Mouse (Mus musculus): ENCODE data around the gene Plin1.

Plin1 gene

DNA sequence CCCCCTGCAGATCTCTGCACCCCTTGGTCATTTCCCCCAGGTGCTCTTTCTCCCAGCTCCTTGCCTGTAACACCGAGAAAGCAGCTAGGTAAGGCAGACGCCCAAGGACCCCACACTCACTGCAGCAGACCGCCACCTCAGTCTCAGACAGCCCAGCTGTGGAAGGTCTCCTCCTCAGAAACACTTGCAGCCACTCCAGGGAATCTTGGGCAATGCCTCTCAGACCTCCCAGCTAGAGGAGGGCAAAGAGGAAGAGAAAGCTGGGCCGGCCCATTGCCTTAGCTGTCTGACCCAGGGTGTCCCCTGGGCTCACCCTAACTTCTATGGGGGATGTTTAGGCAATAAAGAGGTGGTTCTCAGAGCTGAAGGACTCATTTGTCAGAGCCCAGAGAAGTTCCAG is at the start of gene Plin1:
TSS of gene Plin1 (minus strand) at position 282 of the 400 bp plus-strand sequence.
- POLR2A ChIA-PET: interaction anchor here in 3 of 4 experiments (0.6 to 1.6 kb wide), 4 partner anchors 9 to 185 kb away, joined by 3 to 5 read pairs (median 4); partner anchors contain the start of gene Ticrr (in 1 of the 3)
- CTCF ChIA-PET: interaction anchor here (0.6 to 1.6 kb wide), 8 partner anchors 11 to 424 kb away, joined by 3 to 10 read pairs (median 4); no protein-coding TSS in a partner anchor

DNA sequence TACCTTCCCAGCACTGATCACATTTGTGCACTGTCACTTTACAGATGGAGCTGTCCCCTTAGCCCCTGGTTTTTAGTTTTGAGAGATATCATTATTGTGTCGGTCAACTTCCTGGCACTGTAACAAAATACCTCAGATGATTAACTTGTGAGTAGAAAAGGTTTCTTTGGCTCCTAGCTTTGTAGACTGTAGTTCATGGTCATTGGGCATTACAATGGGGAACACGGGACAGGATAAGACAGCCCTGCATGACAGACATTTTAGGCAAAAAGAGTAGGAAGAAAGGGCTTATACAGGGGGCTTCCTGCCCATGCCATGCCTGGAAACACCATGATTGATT is 49.8 kb upstream of the Plin1 start:
- ChIA-PET CTCF (interaction anchor here in 1 of 4 experiments (0.8 kb wide), 1 partner anchor 54 kb away, joined by 3 read pairs; no protein-coding TSS in a partner anchor), POLR2A (interaction anchor here in 1 of 4 experiments (0.8 kb wide), 1 partner anchor 9 kb away, joined by 3 read pairs; no protein-coding TSS in a partner anchor)

DNA sequence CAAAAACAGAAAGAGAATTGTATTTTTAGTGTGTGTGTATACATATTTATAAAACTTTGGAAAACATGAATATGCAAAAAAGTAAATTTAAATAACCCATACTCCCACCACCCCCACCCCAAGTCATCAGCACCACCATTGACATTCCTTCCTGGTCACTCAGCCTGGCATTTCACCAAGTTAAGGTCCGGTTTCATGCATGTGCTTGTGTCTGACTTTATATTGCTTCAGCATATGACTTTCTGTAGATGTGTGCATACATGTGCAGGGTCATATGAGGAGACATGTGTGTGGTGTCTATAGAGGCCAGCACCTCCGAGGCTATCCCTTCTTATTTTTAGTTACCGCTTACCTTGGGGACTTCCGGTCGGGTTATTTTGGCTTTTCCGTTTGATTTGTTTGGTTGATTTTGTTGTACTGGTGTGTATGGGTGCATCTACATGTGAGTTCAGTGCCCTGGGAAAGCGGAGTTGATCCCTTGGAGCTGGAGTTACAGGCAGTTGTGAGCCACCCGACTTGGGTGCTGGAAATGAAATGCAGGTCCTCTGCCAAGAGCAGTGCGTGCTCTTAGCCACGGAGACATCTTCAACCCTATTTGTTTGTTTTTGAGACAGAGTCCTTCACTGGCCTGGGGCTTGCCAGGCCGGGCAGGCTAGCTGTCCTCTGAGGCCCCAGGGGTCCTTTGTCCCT is 49.3 kb upstream of the Plin1 start:
- CTCF ChIA-PET: interaction anchor here (0.6 to 2.0 kb wide), 10 partner anchors 10 to 169 kb away, joined by 3 to 20 read pairs (median 4); partner anchors contain the start of gene Mesp1 (in 1 of the 4)
- POLR2A ChIA-PET: interaction anchor here in 2 of 4 experiments (0.8 to 1.1 kb wide), 2 partner anchors 10 kb away, joined by 3 read pairs; no protein-coding TSS in a partner anchor

DNA sequence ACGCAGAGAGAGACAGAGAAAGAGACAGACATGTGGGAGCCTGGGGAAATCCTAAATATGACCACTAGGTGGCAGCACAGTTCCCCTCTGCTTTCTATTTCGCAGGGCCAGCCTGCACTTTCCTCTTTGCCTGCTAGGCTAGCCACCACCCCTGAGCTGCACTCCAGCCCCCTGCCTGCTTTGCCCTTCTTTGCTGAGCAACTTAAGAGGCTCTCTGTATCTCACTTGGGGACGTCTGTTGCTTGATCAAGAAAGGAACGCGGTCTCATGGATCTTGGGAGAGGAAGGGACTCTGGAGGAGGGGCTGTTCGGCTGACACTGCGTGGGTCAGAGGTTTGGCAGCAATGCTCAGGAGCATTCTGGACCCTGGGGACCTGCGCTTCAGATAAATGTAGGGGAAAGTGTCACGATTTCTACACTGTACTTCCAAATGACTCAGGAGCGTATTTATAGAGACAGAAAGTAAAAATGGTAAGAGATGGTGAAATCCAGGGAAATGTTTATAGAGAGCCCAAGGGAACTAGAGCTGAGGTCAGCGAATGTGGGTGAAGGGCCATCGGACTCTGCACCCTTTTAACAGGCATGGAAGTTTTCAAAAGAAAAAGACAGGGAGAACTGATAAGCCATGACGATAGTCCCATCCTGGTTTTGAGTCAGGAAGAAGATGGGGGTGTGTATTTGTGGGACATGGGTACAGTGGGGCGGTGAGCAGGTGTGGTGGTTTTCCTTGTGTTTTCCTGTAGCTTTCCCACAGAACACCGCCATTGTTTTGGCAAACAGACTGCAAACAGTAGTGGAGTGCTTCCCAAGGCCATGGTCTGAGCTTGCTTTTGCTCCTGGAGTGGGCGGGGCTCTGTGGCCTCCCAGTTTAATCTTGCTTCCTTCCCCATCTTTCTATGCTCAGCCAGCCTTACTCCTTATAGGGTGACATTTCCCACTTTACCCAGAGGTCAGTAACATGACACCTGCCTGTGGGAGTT is 48.2 kb upstream of the Plin1 start:
- ChIA-PET CTCF (interaction anchor here (0.5 to 2.4 kb wide), 44 partner anchors 9 to 472 kb away, joined by 3 to 20 read pairs (median 4); partner anchors contain the start of genes Mesp1 (in 1 of the 4), Pex11a (in 1 of the 4) and Wdr93 (in 1 of the 4)), POLR2A (interaction anchor here in 3 of 4 experiments (0.5 to 1.1 kb wide), 7 partner anchors 9 to 223 kb away, joined by 3 to 5 read pairs (median 3); no protein-coding TSS in a partner anchor)

DNA sequence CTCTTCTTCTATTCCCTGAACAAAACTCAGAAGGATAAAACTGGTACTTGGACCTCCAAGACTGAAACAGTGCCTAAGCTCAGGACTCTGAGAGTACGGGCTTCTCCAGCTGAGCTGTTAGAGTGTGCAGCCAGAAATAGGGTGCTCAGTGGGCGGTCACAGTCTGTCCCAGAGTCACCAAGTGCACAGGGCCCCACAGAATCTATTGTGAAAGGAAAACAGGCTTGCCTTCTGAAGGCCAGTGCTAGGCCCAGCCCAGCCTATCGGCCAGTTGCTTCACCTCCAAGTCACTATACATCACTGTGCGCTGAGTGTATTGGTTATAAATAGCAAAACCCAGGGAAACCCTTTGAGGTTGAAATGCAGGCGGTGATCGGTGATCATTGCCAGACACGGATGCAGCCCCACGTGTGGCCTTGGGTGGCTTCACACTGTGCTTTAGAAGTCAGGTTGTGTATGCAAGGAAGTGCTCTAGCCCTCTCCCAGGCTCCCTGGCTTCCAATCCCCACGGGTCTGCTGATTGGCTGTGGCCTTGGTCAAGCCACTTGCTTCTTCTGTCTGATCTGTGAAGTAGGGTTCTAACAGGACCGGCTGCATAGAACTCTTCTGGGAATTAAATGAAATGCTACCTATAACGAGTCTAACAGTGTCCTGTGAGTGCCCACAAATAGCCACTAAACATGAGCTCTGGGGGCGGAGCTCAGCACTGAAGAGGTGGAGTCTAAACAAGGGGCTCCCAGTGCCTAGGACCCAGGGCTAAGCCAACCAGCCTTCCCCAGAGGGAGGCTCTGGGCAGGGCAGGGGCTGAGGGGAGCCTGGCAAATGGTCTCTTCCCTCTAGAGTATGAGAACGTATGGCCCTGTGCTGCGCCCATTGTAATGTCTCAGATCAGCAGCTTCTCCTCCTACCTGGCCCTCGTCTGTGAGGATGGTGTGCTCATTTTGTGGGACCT is 39.1 kb upstream of the Plin1 start:
- POLR2A ChIA-PET: interaction anchor here in 3 of 4 experiments (0.8 to 1.5 kb wide), 9 partner anchors 9 to 131 kb away, joined by 3 to 4 read pairs (median 3); partner anchors contain the start of gene Kif7 (in 2 of the 3)
- CTCF ChIA-PET: interaction anchor here (0.6 to 3.0 kb wide), 11 partner anchors 9 to 367 kb away, joined by 3 to 16 read pairs (median 4); no protein-coding TSS in a partner anchor

DNA sequence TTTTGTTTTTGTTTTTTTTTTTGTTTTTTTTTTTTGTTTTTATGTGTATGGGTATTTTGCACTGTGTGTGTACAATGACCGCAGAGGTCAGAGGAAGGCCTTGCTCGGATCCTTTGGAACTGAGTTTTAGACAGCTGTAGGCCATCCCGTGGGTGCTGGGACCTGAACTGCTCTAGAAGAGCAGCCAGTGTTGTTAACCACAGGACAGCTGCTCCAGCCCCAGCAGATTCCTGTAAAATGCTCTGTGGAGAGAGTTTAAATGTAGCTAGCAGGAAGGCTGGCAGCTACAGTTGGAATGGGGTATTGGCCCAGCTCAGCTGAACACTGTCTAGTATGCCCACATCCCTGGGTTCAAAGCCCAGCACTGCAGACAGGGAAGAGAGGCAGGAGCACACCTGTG is 37.0 kb upstream of the Plin1 start:
- POLR2A ChIA-PET: no interaction called here

DNA sequence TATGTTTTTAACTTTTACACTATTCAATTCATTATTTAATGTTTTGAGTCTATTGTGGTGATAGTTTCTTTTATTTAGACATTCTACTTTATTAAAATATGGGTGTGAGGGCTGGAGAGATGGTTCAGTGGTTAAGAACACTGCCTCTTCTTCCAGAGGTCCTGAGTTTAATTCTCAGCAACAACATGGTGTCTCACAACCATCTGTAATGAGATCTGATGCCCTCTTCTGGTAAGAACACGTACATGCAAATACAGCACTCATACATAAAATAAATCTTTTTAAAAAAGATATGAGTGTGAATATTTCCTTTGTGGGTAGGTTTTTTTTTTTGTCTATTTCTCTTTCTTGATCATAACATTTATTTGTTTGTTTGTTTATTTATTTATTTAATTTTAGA is 33.3 kb upstream of the Plin1 start:
- CTCF ChIA-PET: interaction anchor here (0.6 to 1.4 kb wide), 25 partner anchors 10 to 1868 kb away, joined by 3 to 7 read pairs (median 4); no protein-coding TSS in a partner anchor
- POLR2A ChIA-PET: interaction anchor here in 2 of 4 experiments (0.6 kb wide), 2 partner anchors 22 to 132 kb away, joined by 3 read pairs; no protein-coding TSS in a partner anchor

More for the DNA sequence above, 37.0 kb upstream of the Plin1 start:
- CTCF ChIA-PET: interaction anchor here in 2 of 4 experiments (1.6 to 3.0 kb wide), 3 partner anchors 11 to 29 kb away, joined by 4 to 16 read pairs (median 4); no protein-coding TSS in a partner anchor

DNA sequence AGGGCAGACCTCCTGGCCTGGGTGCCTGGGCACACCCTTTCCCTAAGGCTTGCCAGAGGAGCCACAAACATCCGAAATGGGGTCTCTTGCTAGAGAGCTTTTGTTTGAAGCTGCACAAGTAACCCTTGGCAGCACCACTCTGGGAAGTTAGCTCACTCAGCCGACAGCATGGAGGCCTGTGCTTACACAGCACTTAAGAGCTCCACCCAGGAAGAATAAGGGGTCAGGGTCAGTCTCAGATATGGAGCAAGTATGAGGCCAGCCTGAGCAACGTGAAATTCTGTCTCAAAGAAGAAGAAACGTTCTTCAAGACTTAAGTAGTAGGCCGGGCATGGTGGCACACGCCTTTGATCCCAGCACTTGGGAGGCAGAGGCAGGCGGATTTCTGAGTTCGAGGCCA is 29.4 kb upstream of the Plin1 start:
- ChIA-PET POLR2A (interaction anchor here in 1 of 4 experiments (0.5 to 0.7 kb wide), 2 partner anchors 100 to 1812 kb away, joined by 3 to 6 read pairs; no protein-coding TSS in a partner anchor), CTCF (interaction anchor here in 2 of 4 experiments (0.6 to 1.0 kb wide), 3 partner anchors 19 to 187 kb away, joined by 3 to 6 read pairs (median 3); no protein-coding TSS in a partner anchor)

DNA sequence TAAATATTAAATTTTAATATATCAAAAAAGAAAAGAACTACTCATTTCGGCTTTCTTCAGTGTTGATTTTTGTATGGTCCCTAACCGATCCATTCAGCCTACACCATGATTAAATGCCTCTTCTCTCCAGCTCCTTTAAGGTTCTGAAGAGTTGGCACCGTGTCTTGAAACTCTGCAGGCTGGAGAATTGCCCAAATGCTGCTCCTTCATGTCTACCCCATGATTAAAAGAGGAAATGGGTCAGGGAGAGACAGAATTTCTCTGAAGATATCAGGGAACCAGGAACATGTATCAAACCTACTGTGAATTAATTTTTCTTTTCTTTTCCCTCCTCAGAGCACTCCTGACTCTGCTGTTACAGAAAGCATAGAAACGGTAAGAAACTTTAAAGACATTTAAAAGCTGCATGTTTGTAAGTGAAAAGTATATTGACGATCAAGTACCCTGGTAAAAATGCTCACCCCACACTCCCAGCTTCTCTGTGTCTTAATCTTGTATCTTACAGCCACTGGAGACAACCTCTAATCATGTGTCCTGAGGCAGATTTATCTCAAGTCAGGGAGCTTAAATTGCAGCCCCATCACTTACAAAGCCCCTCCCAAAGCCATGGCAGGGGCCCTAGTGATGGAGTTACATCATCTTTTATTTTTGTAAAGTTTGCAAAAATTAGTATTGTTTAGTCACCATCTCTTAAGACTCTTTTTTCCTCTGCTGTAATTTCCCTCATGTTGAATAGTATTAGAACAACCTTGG is 28.6 kb upstream of the Plin1 start:
- POLR2A ChIA-PET: interaction anchor here in 1 of 4 experiments (0.5 kb wide), 1 partner anchor 100 kb away, joined by 6 read pairs; no protein-coding TSS in a partner anchor
- CTCF ChIA-PET: interaction anchor here in 2 of 4 experiments (0.6 to 1.0 kb wide), 2 partner anchors 153 to 186 kb away, joined by 3 to 6 read pairs; no protein-coding TSS in a partner anchor

DNA sequence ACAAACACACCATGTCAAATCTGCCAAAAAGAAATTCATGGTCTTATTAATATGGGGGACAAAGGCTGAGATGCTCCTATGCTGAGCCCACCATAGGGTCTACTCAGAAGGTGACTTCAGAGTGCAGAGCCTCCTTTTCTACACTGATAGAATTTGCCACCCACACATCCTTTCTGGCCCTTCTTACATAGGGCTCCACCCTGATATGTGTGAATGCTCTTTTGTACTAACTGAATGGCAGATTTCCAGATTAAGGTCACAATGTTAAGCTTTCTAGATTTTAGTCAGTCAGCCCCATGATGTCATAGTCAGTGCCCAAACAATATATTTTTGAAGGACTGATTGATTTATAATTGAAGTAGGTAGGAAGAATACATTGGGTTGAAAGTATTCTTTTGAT is 27.1 kb upstream of the Plin1 start:
- CTCF ChIA-PET: interaction anchor here in 2 of 4 experiments (0.5 to 0.9 kb wide), 2 partner anchors 155 to 184 kb away, joined by 3 read pairs; no protein-coding TSS in a partner anchor
- POLR2A ChIA-PET: interaction anchor here in 2 of 4 experiments (0.9 to 1.6 kb wide), 3 partner anchors 8 to 13 kb away, joined by 4 read pairs; no protein-coding TSS in a partner anchor

DNA sequence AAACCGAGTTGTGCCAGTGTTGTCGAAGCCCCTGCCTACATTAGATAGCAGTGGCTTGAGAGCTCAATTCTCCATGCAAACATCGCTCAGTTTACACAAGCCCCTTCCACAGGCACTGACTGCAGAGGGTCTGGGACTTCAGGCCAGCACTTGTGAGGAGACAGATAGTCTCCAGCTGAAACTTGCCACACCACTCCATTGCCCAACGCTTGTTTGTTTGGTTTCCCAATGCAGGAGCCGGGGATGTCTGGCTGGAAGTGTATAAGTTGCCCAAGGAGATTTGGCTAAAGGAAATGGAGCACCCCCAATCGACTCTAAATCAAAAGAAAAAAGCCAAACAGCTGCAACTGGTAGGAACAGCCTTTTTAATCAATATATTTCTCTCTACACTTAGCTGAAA is 25.5 kb upstream of the Plin1 start:
- CTCF ChIA-PET: interaction anchor here in 3 of 4 experiments (0.6 to 1.5 kb wide), 3 partner anchors 30 to 262 kb away, joined by 3 to 7 read pairs (median 6); no protein-coding TSS in a partner anchor

DNA sequence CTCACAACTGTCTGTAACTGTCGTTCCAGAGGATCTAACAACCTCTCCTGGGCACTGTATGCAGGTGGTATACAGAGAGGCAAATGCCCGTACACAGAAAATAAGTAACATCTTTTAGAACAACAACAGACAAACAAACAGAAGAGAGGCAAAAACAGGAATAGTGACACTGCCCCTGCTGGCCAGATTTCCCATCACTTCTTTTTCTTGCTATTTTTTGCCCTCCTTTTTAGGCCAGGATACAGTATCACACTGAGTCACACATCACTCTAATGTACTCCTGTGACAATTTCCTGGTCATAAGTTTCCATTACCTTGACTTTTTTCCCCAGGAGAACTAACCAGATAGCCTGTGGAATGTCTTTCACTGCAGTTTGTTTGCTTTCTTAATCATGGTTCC is 23.6 kb upstream of the Plin1 start:
- POLR2A ChIA-PET: interaction anchor here in 1 of 4 experiments (0.5 kb wide), 1 partner anchor 110 kb away, joined by 3 read pairs; no protein-coding TSS in a partner anchor
- CTCF ChIA-PET: interaction anchor here in 2 of 4 experiments (0.8 to 1.4 kb wide), 3 partner anchors 9 to 29 kb away, joined by 3 to 4 read pairs (median 3); no protein-coding TSS in a partner anchor

More for the DNA sequence above, 25.5 kb upstream of the Plin1 start:
- POLR2A ChIA-PET: interaction anchor here in 1 of 4 experiments (1.6 kb wide), 1 partner anchor 10 kb away, joined by 4 read pairs; no protein-coding TSS in a partner anchor

DNA sequence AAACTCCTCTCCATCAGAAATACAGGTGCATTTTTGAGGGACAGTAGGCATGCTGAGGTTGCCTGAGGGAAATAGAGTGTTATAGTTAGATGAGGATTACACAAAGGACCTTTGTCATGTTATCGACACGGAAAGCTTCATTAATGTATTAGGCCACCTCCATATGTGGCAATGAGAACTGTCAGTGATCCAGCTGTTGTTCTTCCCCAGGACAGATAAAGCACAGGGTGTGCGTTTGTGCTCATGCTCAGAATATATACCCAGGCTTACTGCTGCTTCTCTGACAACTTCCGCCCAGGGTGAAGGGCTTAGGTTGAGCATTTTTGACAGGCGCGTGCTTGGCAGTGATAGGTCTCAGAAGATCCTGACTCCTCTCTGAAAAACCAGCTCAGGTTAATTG is 16.8 kb upstream of the Plin1 start:
- CTCF ChIA-PET: interaction anchor here in 2 of 4 experiments (0.6 to 1.5 kb wide), 3 partner anchors 20 to 276 kb away, joined by 3 to 4 read pairs (median 3); no protein-coding TSS in a partner anchor

DNA sequence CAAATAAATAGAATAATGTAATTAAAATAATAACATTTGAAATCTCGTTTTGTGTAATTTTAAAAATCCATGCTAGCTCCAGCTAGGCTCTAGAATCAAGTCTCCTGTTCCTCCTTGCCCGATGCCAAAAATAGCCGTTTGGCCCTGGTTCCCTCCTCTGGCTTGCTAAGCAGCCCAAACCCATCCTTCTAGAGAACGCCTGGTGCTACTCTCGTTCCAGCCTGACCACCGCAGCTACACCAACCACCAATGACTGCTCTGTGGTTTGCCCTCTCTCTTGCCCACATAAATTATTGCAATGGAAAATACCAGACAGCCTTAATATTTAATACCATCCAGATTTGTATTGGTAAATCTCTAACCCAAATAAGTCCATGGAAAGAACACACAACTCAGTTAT is 15.0 kb upstream of the Plin1 start:
- POLR2A ChIA-PET: no interaction called here

More for the DNA sequence above, 16.8 kb upstream of the Plin1 start:
- POLR2A ChIA-PET: interaction anchor here in 1 of 4 experiments (1.8 kb wide), 1 partner anchor 366 kb away, joined by 4 read pairs; the partner anchor contains the start of gene Idh2

DNA sequence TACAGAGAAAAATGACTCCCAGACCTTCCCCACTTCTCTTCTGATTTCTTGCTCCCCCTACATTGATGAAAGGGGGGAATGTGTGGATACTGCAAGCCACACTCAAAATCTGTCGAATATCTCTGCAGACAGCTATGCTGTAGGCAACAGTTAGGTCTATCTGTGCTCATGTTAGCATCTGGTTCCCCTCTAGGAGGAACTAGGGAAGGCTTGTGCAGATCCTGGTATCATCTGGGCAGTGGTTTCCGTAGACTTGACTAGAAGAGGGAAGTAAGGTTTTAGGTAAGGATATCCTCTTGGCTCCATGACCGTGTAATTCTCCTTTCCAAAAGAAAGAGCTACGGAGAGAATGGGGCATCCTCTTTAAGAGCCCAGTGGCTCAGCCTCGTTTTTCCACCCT is 11.9 kb upstream of the Plin1 start:
- POLR2A ChIA-PET: interaction anchor here in 2 of 4 experiments (0.6 to 1.5 kb wide), 3 partner anchors 59 to 737 kb away, joined by 3 to 6 read pairs (median 4); no protein-coding TSS in a partner anchor
- CTCF ChIA-PET: interaction anchor here (0.6 to 3.4 kb wide), 5 partner anchors 16 to 446 kb away, joined by 3 to 32 read pairs (median 3); no protein-coding TSS in a partner anchor

More for the DNA sequence above, 15.0 kb upstream of the Plin1 start:
- CTCF ChIA-PET: interaction anchor here in 2 of 4 experiments (1.3 to 1.4 kb wide), 2 partner anchors 18 to 20 kb away, joined by 4 read pairs; no protein-coding TSS in a partner anchor
